Mouse (Mus musculus) neural tube, embryonic 15.5 days (tissue): ENCODE measurements around the gene Ccpg1. TPM values are rescaled to one million over a fixed set of nuclear protein-coding genes. Genes with fewer than 3 reads are reported as not detected.

Source experiments
- ATAC-seq: fragments of 200-750 bp; cut with Nextera tagmentation; 2 replicates; pipeline ENCODE4 v1.8.0; 2017; ENCODE audit warnings: mild to moderate bottlenecking, moderate TSS enrichment, moderate library complexity; ENCODE audit not compliant: low FRiP score
- H3K27ac ChIP-seq: fragments of 300-500 bp; sonication (generic); replicated peaks from 2 replicates; pipeline ENCODE4 v1.5.1; 2015; ENCODE audit warnings: mild to moderate bottlenecking, inconsistent platforms
- H3K27me3 ChIP-seq: fragments of 300-500 bp; sonication (generic); replicated peaks from 2 replicates; pipeline ENCODE4 v1.6.1; 2015; ENCODE audit warnings: inconsistent platforms
- H3K36me3 ChIP-seq: fragments of 300-500 bp; sonication (generic); 2 replicates; pipeline ENCODE4 v1.6.1; 2015; ENCODE audit warnings: inconsistent platforms
- H3K4me1 ChIP-seq: fragments of 300-500 bp; sonication (generic); 2 replicates; pipeline ENCODE4 v1.6.1; 2015; ENCODE audit warnings: inconsistent platforms
- H3K4me2 ChIP-seq: fragments of 300-500 bp; sonication (generic); 2 replicates; pipeline ENCODE4 v1.6.1; 2015; ENCODE audit warnings: inconsistent platforms, mild to moderate bottlenecking, moderate library complexity
- H3K4me3 ChIP-seq: fragments of 300-500 bp; sonication (generic); replicated peaks from 2 replicates; pipeline ENCODE4 v1.5.1; 2015; ENCODE audit warnings: mild to moderate bottlenecking, inconsistent platforms
- H3K9ac ChIP-seq: fragments of 300-500 bp; sonication (generic); replicated peaks from 2 replicates; pipeline ENCODE4 v1.6.1; 2015; ENCODE audit warnings: mild to moderate bottlenecking, inconsistent platforms
- H3K9me3 ChIP-seq: fragments of 300-500 bp; sonication (generic); replicated peaks from 2 replicates; pipeline ENCODE4 v1.6.1; 2016; ENCODE audit warnings: inconsistent platforms
- WGBS: fragments of 180-500 bp; shearing (Covaris S2); methylation state at CpG from one replicate; pipeline ENCODE4 v1.1.7; 2015; ENCODE audit warnings: mixed read lengths; 5-methylcytosine and 5-hydroxymethylcytosine counted together
- microRNA-seq: library from miRNA; unstranded; fragments of <30 nt; microRNA quantifications from one replicate; pipeline ENCODE4, GENCODE M21; 2017
- polyA plus RNA-seq: library from polyadenylated mRNA; unstranded; fragments of >200 nt; fragmentation: Nextera tagmentation; extraction: Ambion mirVana; gene quantifications from 2 replicates; pipeline ENCODE4 v1.2.1, GENCODE M21; 2015

Ccpg1 gene
- polyA plus RNA-seq, 1 experiment from 2014 or later = 45.9 TPM

DNA sequence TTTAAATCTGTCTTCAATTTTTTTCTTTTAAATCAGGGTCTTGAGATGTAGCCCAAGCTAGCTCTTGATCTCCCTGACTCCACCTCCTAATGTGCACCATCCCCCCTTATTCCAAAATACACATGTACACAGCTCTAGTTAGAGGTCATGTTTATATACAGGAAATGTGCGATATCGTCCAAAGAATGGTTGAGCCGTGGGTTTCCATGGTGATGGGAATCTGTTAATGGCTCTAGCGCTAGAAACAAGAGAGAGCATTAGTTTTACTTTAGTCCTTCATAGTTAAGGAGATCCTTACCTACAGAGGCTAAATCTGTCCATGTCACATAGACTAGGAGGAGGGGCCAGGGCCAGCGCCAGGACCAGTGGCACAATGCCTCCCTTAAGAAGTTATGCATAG lies 64.6 kb downstream of the Ccpg1 start:
- Histone ChIP-seq H3K4me3 (no peak overlapping the region), H3K27me3 (no peaks in the 10 kb centered on the region), H3K9me3 (no peaks in the 10 kb centered on the region), H3K27ac (no peak overlapping the region), H3K9ac (no peak overlapping the region), H3K4me1 (peaks cover 18% of the 10 kb centered on the region), H3K4me2 (no peak overlapping the region), H3K36me3 (no peaks in the 10 kb centered on the region)
- ATAC-seq = no peak
- 63% methylated on average over 5 of the region's 5 CpGs for WGBS

DNA sequence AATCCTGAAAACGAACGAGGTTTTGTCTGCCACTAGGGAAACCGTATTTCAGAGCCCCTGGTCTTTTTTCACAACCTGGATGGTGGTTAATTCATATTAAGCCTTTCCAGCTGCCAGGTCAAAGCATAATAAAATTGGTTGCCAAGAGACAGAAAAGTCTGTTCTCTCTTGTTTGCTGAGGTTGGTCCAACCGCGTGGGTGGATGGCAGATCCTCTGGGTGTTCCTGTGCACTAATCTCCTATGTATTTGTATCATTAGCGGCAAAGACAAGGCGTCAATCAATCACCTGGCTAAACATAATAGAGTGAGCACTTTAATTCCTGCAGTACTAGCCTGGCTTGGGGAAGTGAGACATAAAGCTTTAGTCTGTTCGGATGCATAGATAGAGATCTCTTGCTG lies 65.4 kb downstream of the Ccpg1 start:
- no peak for ATAC-seq
- 66% methylated on average over 8 of the region's 8 CpGs for WGBS
- no peaks in the 10 kb centered on the region for H3K9me3 ChIP-seq
- peaks cover 10% of the 10 kb centered on the region for H3K4me1 ChIP-seq
- no peaks in the 10 kb centered on the region for H3K27me3 ChIP-seq
- no peak overlapping the region for H3K9ac ChIP-seq
- H3K4me3 ChIP-seq = no peak overlapping the region
- no peaks in the 10 kb centered on the region for H3K36me3 ChIP-seq
- H3K27ac ChIP-seq = no peak overlapping the region
- no peak overlapping the region for H3K4me2 ChIP-seq

DNA sequence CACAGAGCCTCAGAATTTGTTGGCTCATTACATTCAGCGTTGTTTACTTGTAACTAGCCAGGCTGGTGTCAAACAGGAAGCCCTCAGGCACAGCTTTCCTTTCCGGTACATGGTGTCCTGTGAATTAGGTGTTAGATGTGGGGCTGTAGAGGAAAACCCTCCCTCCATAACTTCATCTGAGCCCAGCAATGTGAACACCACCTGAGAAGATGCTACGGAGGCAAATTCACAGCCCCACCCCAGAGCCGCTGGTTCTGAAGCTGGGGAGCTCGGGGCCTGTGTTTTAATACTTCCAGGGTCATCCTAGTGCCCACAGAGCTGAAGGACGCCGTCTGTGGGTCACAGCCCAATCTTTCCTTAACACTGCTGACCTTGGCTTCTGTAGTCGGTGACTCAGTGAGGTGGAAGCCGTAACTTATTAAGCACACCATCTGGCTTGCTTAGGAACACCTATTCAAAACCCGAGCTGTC lies 70.2 kb downstream of the Ccpg1 start:
- Histone ChIP-seq H3K27me3 (no peaks in the 10 kb centered on the region), H3K4me3 (no peak overlapping the region), H3K9ac (no peak overlapping the region), H3K36me3 (no peaks in the 10 kb centered on the region), H3K9me3 (no peaks in the 10 kb centered on the region), H3K4me1 (no peaks in the 10 kb centered on the region), H3K4me2 (no peak overlapping the region), H3K27ac (no peak overlapping the region)
- no peak for ATAC-seq
- WGBS = 74% methylated on average over 10 of the region's 10 CpGs

DNA sequence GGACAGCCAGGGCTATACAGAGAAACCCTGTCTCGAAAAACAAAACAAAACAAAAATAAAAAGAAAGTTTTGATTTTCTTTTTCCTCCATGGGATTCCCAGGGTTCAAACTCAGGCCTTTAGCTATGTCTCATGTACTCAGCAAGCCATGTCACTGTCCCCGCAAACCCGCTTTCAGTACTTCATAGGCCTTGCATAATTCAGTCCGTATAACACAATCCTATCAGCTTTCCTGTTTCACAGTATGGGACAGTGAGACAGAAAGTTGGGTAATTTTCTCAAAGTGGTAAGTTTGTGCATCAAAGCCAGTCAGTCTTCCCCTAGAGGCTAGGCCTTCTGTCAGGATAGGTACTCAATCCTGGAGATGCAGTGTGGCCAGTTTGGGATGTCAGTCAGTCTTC lies 74.0 kb downstream of the Ccpg1 start:
- no peak overlapping the region for H3K4me3 ChIP-seq
- 87% methylated on average over 4 of the region's 4 CpGs for WGBS
- no peaks in the 10 kb centered on the region for H3K27me3 ChIP-seq
- peaks cover 9% of the 10 kb centered on the region for H3K4me1 ChIP-seq
- H3K36me3 ChIP-seq = no peaks in the 10 kb centered on the region
- H3K27ac ChIP-seq = no peak overlapping the region
- no peak for ATAC-seq
- no peak overlapping the region for H3K4me2 ChIP-seq
- no peaks in the 10 kb centered on the region for H3K9me3 ChIP-seq
- no peak overlapping the region for H3K9ac ChIP-seq

DNA sequence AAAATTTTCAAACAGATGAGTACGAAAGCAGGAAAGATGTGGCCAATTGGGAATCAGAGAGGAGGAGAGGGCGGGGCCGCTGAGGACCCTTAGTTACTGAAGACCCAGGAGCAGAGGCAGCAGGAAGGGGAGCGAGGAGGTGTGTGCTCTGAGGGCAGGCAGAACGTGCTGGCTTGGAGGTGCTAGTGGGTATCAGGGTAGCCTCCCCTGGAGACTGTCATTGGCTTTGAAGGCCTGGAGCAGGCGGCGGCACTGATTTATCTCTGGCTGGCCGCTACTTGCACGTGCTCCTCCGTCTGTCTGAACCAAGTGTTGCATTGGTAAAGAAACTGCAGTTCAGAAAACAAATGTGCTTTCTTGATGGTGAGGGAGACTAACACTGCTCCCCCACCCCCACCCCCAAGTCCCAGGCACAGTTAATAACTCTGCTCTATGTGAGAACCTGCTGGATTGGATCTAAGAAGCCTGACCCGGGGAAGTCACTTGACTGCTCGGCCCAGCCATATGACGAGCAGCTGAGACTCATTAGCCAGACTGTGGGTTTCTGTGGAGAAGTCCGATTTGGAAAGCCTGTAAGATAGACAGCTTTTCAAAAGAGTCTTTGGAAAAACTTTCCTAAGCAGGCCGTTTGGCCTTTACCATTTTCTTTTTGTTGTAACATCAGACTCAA lies 78.5 kb downstream of the Ccpg1 start:
- Histone ChIP-seq H3K4me3 (no peak overlapping the region), H3K9ac (no peak overlapping the region), H3K4me1 (peaks cover 25% of the 10 kb centered on the region), H3K36me3 (no peaks in the 10 kb centered on the region), H3K4me2 (peak overlapping the region; percentile 40), H3K27me3 (no peaks in the 10 kb centered on the region), H3K27ac (no peak overlapping the region), H3K9me3 (no peaks in the 10 kb centered on the region)
- ATAC-seq = no peak; the same call in 1 of the 2 replicates
- 31% methylated on average over 15 of the region's 15 CpGs for WGBS

Small RNAs within 50 kb of the gene (microRNA-seq; reads per million reads assigned to microRNA genes)
- gene Gm27353 = not detected

Other genes with a start within 250 kb of the Ccpg1 start
- gene Prtg, start 178.6 kb upstream of the Ccpg1 start, polyA plus RNA-seq = 0.52 and 0.61 TPM in 2 replicates
- gene Pygo1, start 59.8 kb upstream of the Ccpg1 start, polyA plus RNA-seq = 12.2 and 14.6 TPM in 2 replicates
- gene Dyx1c1, start 26.6 kb upstream of the Ccpg1 start, polyA plus RNA-seq = 1.7 and 2.5 TPM in 2 replicates
- not detected in 2 replicates for gene Gm44503, start 26.6 kb upstream of the Ccpg1 start, polyA plus RNA-seq
- 22.2 TPM in 2 replicates for gene Ccpg1os, start within 50 bp of the Ccpg1 start, polyA plus RNA-seq
- gene Pigb, start 54.9 kb downstream of the Ccpg1 start, polyA plus RNA-seq = 12.7 and 14.7 TPM in 2 replicates
- 3.3 and 11.8 TPM in 2 replicates for gene Rab27a, start 59.4 kb downstream of the Ccpg1 start, polyA plus RNA-seq
- gene Khdc3, start 116.4 kb downstream of the Ccpg1 start, polyA plus RNA-seq = 0.17 and 0.20 TPM in 2 replicates
- 0.43 TPM in 1 of 2 replicates, not detected in the other for gene Gm20509, start 117.0 kb downstream of the Ccpg1 start, polyA plus RNA-seq
- gene Rsl24d1, start 128.0 kb downstream of the Ccpg1 start, polyA plus RNA-seq = 92.6 and 101 TPM in 2 replicates